Mouse (Mus musculus): Measurements from ENCODE around the gene Egln3.

DNA sequence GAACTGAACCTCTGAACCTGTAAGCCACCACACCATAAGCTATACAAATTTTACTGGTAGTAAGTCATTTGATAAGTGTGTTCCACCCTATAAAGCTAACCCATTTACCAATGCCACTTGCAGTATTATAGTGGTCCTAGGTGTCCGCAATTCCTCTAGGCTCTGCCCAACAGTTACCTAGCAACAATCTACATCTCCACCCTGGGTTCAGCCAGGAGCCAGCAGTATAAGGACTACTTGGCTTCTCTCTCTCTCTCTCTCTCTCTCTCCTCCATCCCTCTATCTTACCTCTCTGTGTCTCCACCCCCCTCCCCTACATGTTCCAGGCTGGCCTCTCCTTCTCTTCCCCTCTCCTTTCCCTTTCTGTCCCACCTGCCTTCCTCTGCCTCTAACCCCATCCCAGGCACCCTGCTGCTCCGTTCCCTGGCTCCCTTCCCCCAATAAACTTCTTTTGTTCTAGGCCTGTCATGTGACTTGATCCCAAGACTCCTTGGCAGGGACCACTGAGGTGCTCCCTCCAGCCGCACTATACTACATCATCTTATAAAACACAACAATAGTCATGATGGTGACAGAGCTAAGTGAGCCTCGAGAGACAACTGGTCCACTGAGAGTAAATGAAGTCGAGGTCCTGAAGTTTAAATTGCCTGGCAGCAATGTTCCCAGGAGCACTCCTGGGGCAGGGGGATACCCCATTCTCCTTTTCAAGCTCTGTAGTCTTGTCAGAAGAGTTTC, 42.0 kb downstream of the Egln3 start:
- TF ChIP-seq MAFK (IDR thresholded peaks at IDR 0.05; ENCODE audit: insufficient read depth, low read depth, low read length): no peak
- TF ChIP-seq CHD2 (IDR thresholded peaks at IDR 0.05; ENCODE audit: low read depth, low read length): no peak
- no peak for TF ChIP-seq HCFC1 (IDR thresholded peaks at IDR 0.05; ENCODE audit: borderline replicate concordance, insufficient read depth, low read length)
- no peak for TF ChIP-seq ZNF384 (IDR thresholded peaks at IDR 0.05; ENCODE audit: low read depth, low read length)
- no peak for TF ChIP-seq ZC3H11A (IDR thresholded peaks at IDR 0.05; ENCODE audit: borderline replicate concordance, low read depth, low read length)
